Mouse (Mus musculus) heart, embryonic 11.5 days (tissue): ENCODE measurements around the gene Tmem141. TPM values are rescaled to one million over a fixed set of nuclear protein-coding genes. Genes with fewer than 3 reads are reported as not detected.

Experiments
- ATAC-seq: fragments of 200-750 bp; cut with Nextera tagmentation; replicated peaks from 2 replicates; pipeline ENCODE4 v1.8.0; 2017; ENCODE audit warnings: moderate library complexity; ENCODE audit not compliant: insufficient number of reproducible peaks, low FRiP score, low TSS enrichment
- H3K27ac ChIP-seq: fragments of 300-500 bp; sonication (generic); 2 replicates; pipeline ENCODE4 v1.5.1; 2014; ENCODE audit warnings: mild to moderate bottlenecking, low read depth, low read length
- H3K27me3 ChIP-seq: fragments of 300-500 bp; sonication (generic); 2 replicates; pipeline ENCODE4 v1.6.1; 2014; ENCODE audit warnings: mild to moderate bottlenecking, low read length, mixed read lengths; ENCODE audit not compliant: control insufficient read depth, insufficient read depth
- H3K36me3 ChIP-seq: fragments of 300-500 bp; sonication (generic); 2 replicates; pipeline ENCODE4 v1.6.1; 2014; ENCODE audit warnings: mild to moderate bottlenecking, low read length, moderate library complexity, mixed read lengths; ENCODE audit not compliant: control insufficient read depth, insufficient read depth
- H3K4me1 ChIP-seq: fragments of 300-500 bp; sonication (generic); 2 replicates; pipeline ENCODE4 v1.6.1; 2014; ENCODE audit warnings: low read length; ENCODE audit not compliant: control insufficient read depth, insufficient read depth
- H3K4me2 ChIP-seq: fragments of 300-500 bp; sonication (generic); 2 replicates; pipeline ENCODE4 v1.6.1; 2014; ENCODE audit warnings: mild to moderate bottlenecking, moderate library complexity
- H3K4me3 ChIP-seq: fragments of 300-500 bp; sonication (generic); 2 replicates; pipeline ENCODE4 v1.5.1; 2014; ENCODE audit warnings: low read depth, low read length
- H3K9ac ChIP-seq: fragments of 300-500 bp; sonication (generic); 2 replicates; pipeline ENCODE4 v1.6.1; 2014; ENCODE audit warnings: mild to moderate bottlenecking, low read depth, low read length, moderate library complexity
- H3K9me3 ChIP-seq: fragments of 300-500 bp; sonication (generic); replicated peaks from 2 replicates; pipeline ENCODE4 v1.6.1; 2016; ENCODE audit warnings: low read length; ENCODE audit not compliant: control insufficient read depth
- WGBS: fragments of 180-500 bp; shearing (Covaris S2); extraction: QIAGEN DNeasy Blood & Tissue Kit; methylation state at CpG from one replicate; pipeline ENCODE4 v1.1.7; 2014; ENCODE audit not compliant: insufficient replicate concordance; 5-methylcytosine and 5-hydroxymethylcytosine counted together
- polyA plus RNA-seq: library from polyadenylated mRNA; unstranded; fragments of >200 nt; fragmentation: Nextera tagmentation; extraction: Ambion mirVana; gene quantifications from 2 replicates; pipeline ENCODE4 v1.2.1, GENCODE M21; 2014

The Tmem141 gene
- polyA plus RNA-seq, 1 experiment from 2014 or later: 18.4 TPM

- peaks cover 51% of the 10 kb centered on the region for H3K36me3 ChIP-seq
- no peak for ATAC-seq
- WGBS: 86% methylated on average over 1 of the region's 1 CpGs
Observed at GRCm38 (mm10) chr2:25598749-25599148, 23.1 kb downstream of the Tmem141 start.

GRCm38 (mm10) chr2:25596765-25597510, 24.9 kb downstream of the Tmem141 start:
- H3K27ac ChIP-seq: no peak overlapping the region
- no peak overlapping the region for H3K4me3 ChIP-seq
- H3K4me1 ChIP-seq: 0 out of 2 replicates have a peak, but pooled peaks cover 4% of the 10 kb centered on the region
- H3K4me2 ChIP-seq: no peak overlapping the region
- 88% methylated on average over 5 of the region's 5 CpGs for WGBS
- no peak for ATAC-seq
- H3K9me3 ChIP-seq: no peaks in the 10 kb centered on the region
- H3K36me3 ChIP-seq: peaks cover 60% of the 10 kb centered on the region
- H3K27me3 ChIP-seq: no peaks in the 10 kb centered on the region
- H3K9ac ChIP-seq: no peak overlapping the region

More at GRCm38 (mm10) chr2:25598749-25599148, 23.1 kb downstream of the Tmem141 start:
- H3K9ac ChIP-seq: no peak overlapping the region
- no peak overlapping the region for H3K4me3 ChIP-seq
- no peak overlapping the region for H3K4me2 ChIP-seq
- no peaks in the 10 kb centered on the region for H3K27me3 ChIP-seq
- H3K27ac ChIP-seq: no peak overlapping the region
- 0 out of 2 replicates have a peak, but pooled peaks cover 4% of the 10 kb centered on the region for H3K4me1 ChIP-seq
- no peaks in the 10 kb centered on the region for H3K9me3 ChIP-seq

GRCm38 (mm10) chr2:25591863-25592262, 29.9 kb downstream of the Tmem141 start:
- Histone ChIP-seq H3K36me3 (peaks cover 46% of the 10 kb centered on the region), H3K4me1 (no peaks in the 10 kb centered on the region), H3K4me3 (no peak overlapping the region), H3K27me3 (no peaks in the 10 kb centered on the region), H3K4me2 (no peak overlapping the region), H3K9me3 (no peaks in the 10 kb centered on the region), H3K27ac (no peak overlapping the region), H3K9ac (no peak overlapping the region)
- ATAC-seq: no peak
- 85% methylated on average over 2 of the region's 2 CpGs for WGBS

GRCm38 (mm10) chr2:25588227-25588907, 33.4 kb downstream of the Tmem141 start:
- no peaks in the 10 kb centered on the region for H3K9me3 ChIP-seq
- H3K9ac ChIP-seq: no peak overlapping the region
- no peak for ATAC-seq
- no peak overlapping the region for H3K27ac ChIP-seq
- WGBS: 88% methylated on average over 8 of the region's 8 CpGs
- peaks cover 39% of the 10 kb centered on the region for H3K36me3 ChIP-seq
- H3K4me1 ChIP-seq: no peaks in the 10 kb centered on the region
- no peak overlapping the region for H3K4me3 ChIP-seq
- H3K27me3 ChIP-seq: no peaks in the 10 kb centered on the region
- no peak overlapping the region for H3K4me2 ChIP-seq

- H3K4me1 ChIP-seq: peaks cover 5% of the 10 kb centered on the region
- no peaks in the 10 kb centered on the region for H3K9me3 ChIP-seq
- no peak overlapping the region for H3K9ac ChIP-seq
- ATAC-seq: no peak
- no peak overlapping the region for H3K4me2 ChIP-seq
- H3K4me3 ChIP-seq: no peak overlapping the region
- H3K27ac ChIP-seq: no peak overlapping the region
- WGBS: 83% methylated on average over 8 of the region's 8 CpGs
- H3K36me3 ChIP-seq: peaks cover 29% of the 10 kb centered on the region
- no peaks in the 10 kb centered on the region for H3K27me3 ChIP-seq
Observed at GRCm38 (mm10) chr2:25587290-25587689, 34.5 kb downstream of the Tmem141 start.

GRCm38 (mm10) chr2:25585601-25586000, 36.2 kb downstream of the Tmem141 start:
- Histone ChIP-seq H3K4me2 (no peak overlapping the region), H3K27ac (no peak overlapping the region), H3K9ac (no peak overlapping the region), H3K9me3 (no peaks in the 10 kb centered on the region), H3K4me1 (peaks cover 14% of the 10 kb centered on the region), H3K4me3 (no peak overlapping the region), H3K36me3 (peaks cover 20% of the 10 kb centered on the region), H3K27me3 (peaks cover 3% of the 10 kb centered on the region)
- no peak for ATAC-seq
- 95% methylated on average over 3 of the region's 3 CpGs for WGBS

GRCm38 (mm10) chr2:25584856-25585255, 36.9 kb downstream of the Tmem141 start:
- H3K27ac ChIP-seq: no peak overlapping the region
- H3K9me3 ChIP-seq: no peaks in the 10 kb centered on the region
- no peak for ATAC-seq
- H3K9ac ChIP-seq: no peak overlapping the region
- peaks cover 13% of the 10 kb centered on the region for H3K36me3 ChIP-seq
- no peak overlapping the region for H3K4me3 ChIP-seq
- H3K4me1 ChIP-seq: peaks cover 17% of the 10 kb centered on the region
- H3K27me3 ChIP-seq: peaks cover 11% of the 10 kb centered on the region
- 88% methylated on average over 4 of the region's 4 CpGs for WGBS
- no peak overlapping the region for H3K4me2 ChIP-seq

- peaks cover 22% of the 10 kb centered on the region for H3K4me1 ChIP-seq
- 92% methylated on average over 3 of the region's 3 CpGs for WGBS
- H3K9ac ChIP-seq: no peak overlapping the region
- H3K36me3 ChIP-seq: peaks cover 13% of the 10 kb centered on the region
- H3K9me3 ChIP-seq: no peaks in the 10 kb centered on the region
- H3K27me3 ChIP-seq: peaks cover 18% of the 10 kb centered on the region
- H3K4me2 ChIP-seq: no peak overlapping the region
- H3K4me3 ChIP-seq: no peak overlapping the region
- H3K27ac ChIP-seq: no peak overlapping the region
- no peak for ATAC-seq
Observed at GRCm38 (mm10) chr2:25584152-25584551, 37.7 kb downstream of the Tmem141 start.
